Mouse (Mus musculus) embryo, embryonic 10 days (tissue): ENCODE results near the gene Ntpcr.

Experiments used
- DNase-seq: peaks from one replicate; pipeline ENCODE4 v3.0.0-alpha.2; 2015; ENCODE audit warnings: low spot score

The Ntpcr gene

GRCm38 (mm10) chr8:125725037-125725820, 4.5 kb upstream of the Ntpcr start:
- no peak for DNase-seq

GRCm38 (mm10) chr8:125726143-125726542, 3.6 kb upstream of the Ntpcr start:
- DNase-seq, result no peak

- no peak for DNase-seq
Observed at GRCm38 (mm10) chr8:125726986-125727385, 2.8 kb upstream of the Ntpcr start.

- no peak for DNase-seq
Observed at GRCm38 (mm10) chr8:125727797-125728196, 2.0 kb upstream of the Ntpcr start.

GRCm38 (mm10) chr8:125733964-125734956, 4.5 kb downstream of the Ntpcr start:
- DNase-seq, result peak; percentile 96

GRCm38 (mm10) chr8:125738956-125739355, 9.2 kb downstream of the Ntpcr start:
- no peak for DNase-seq

GRCm38 (mm10) chr8:125740655-125741054, 10.9 kb downstream of the Ntpcr start:
- no peak for DNase-seq

- no peak for DNase-seq
Observed at GRCm38 (mm10) chr8:125741377-125741776, 11.6 kb downstream of the Ntpcr start.

- DNase-seq, result no peak
Observed at GRCm38 (mm10) chr8:125741855-125742254, 12.1 kb downstream of the Ntpcr start.

GRCm38 (mm10) chr8:125742406-125742805, 12.6 kb downstream of the Ntpcr start:
- DNase-seq, result no peak

GRCm38 (mm10) chr8:125744914-125745576, 15.3 kb downstream of the Ntpcr start:
- no peak for DNase-seq

GRCm38 (mm10) chr8:125747390-125747789, 17.6 kb downstream of the Ntpcr start:
- no peak for DNase-seq

GRCm38 (mm10) chr8:125750846-125751245, 21.1 kb downstream of the Ntpcr start:
- DNase-seq, result no peak

GRCm38 (mm10) chr8:125755896-125756295, 26.1 kb downstream of the Ntpcr start:
- no peak for DNase-seq

GRCm38 (mm10) chr8:125756391-125757105, 26.8 kb downstream of the Ntpcr start:
- no peak for DNase-seq

GRCm38 (mm10) chr8:125757106-125757496, 27.3 kb downstream of the Ntpcr start:
- DNase-seq, result no peak

- DNase-seq, result peak; percentile 33
Observed at GRCm38 (mm10) chr8:125759022-125759421, 29.3 kb downstream of the Ntpcr start.

GRCm38 (mm10) chr8:125763066-125763786, 33.5 kb downstream of the Ntpcr start:
- no peak for DNase-seq

- no peak for DNase-seq
Observed at GRCm38 (mm10) chr8:125768079-125768478, 38.3 kb downstream of the Ntpcr start.

GRCm38 (mm10) chr8:125772300-125772699, 42.5 kb downstream of the Ntpcr start:
- no peak for DNase-seq

GRCm38 (mm10) chr8:125773281-125773803, 43.6 kb downstream of the Ntpcr start:
- no peak for DNase-seq
